Mouse (Mus musculus): ENCODE results near the gene Ar. TPM values are rescaled to one million over a fixed set of nuclear protein-coding genes. Genes with fewer than 3 reads are reported as not detected.

The Ar gene
- polyA plus RNA-seq, 1 experiment from 2014 or later, result 0.03 TPM

- Histone ChIP-seq H3K27ac (no peak overlapping the region), H3K36me3 (no peaks in the 10 kb centered on the region), H3K9me3 (no peaks in the 10 kb centered on the region), H3K4me1 (no peaks in the 10 kb centered on the region), H3K4me3 (no peak overlapping the region), H3K27me3 (ENCODE audit: insufficient read depth, poor library complexity, severe bottlenecking) (no peaks in the 10 kb centered on the region)
- 52% methylated on average over 1 of the region's 1 CpGs for WGBS
- DNase-seq (ENCODE audit: low spot score), result no peak
These were observed 143.2 kb downstream of the Ar start for GRCm38 (mm10) chrX:98291763-98292162.

- no peaks in the 10 kb centered on the region for H3K27me3 ChIP-seq (ENCODE audit: insufficient read depth, poor library complexity, severe bottlenecking)
- no peaks in the 10 kb centered on the region for H3K4me1 ChIP-seq
- no peak overlapping the region for H3K4me3 ChIP-seq
- H3K9me3 ChIP-seq, result no peaks in the 10 kb centered on the region
- 55% methylated on average over 4 of the region's 4 CpGs for WGBS
- H3K36me3 ChIP-seq, result no peaks in the 10 kb centered on the region
- H3K27ac ChIP-seq, result no peak overlapping the region
- no peak for DNase-seq (ENCODE audit: low spot score)
These were observed 152.1 kb downstream of the Ar start for GRCm38 (mm10) chrX:98300685-98301084.

- DNase-seq (ENCODE audit: low spot score), result no peak
- H3K27me3 ChIP-seq (ENCODE audit: insufficient read depth, poor library complexity, severe bottlenecking), result no peaks in the 10 kb centered on the region
- no peaks in the 10 kb centered on the region for H3K9me3 ChIP-seq
- H3K4me1 ChIP-seq, result no peaks in the 10 kb centered on the region
- no peak overlapping the region for H3K27ac ChIP-seq
- no peak overlapping the region for H3K4me3 ChIP-seq
- 56% methylated on average over 2 of the region's 2 CpGs for WGBS
- no peaks in the 10 kb centered on the region for H3K36me3 ChIP-seq
These were observed 153.4 kb downstream of the Ar start for GRCm38 (mm10) chrX:98301924-98302323.

- H3K4me1 ChIP-seq, result no peaks in the 10 kb centered on the region
- no peaks in the 10 kb centered on the region for H3K27me3 ChIP-seq (ENCODE audit: insufficient read depth, poor library complexity, severe bottlenecking)
These were observed 167.4 kb downstream of the Ar start for GRCm38 (mm10) chrX:98315961-98316360.

GRCm38 (mm10) chrX:98317483-98317882 lies 168.9 kb downstream of the Ar start:
- no peaks in the 10 kb centered on the region for H3K27me3 ChIP-seq (ENCODE audit: insufficient read depth, poor library complexity, severe bottlenecking)
- H3K4me3 ChIP-seq, result no peak overlapping the region
- H3K27ac ChIP-seq, result no peak overlapping the region
- no peaks in the 10 kb centered on the region for H3K4me1 ChIP-seq
- H3K36me3 ChIP-seq, result no peaks in the 10 kb centered on the region
- DNase-seq (ENCODE audit: low spot score), result no peak
- no peaks in the 10 kb centered on the region for H3K9me3 ChIP-seq

More at GRCm38 (mm10) chrX:98315961-98316360, 167.4 kb downstream of the Ar start:
- Histone ChIP-seq H3K36me3 (no peaks in the 10 kb centered on the region), H3K4me3 (no peak overlapping the region), H3K27ac (no peak overlapping the region), H3K9me3 (no peaks in the 10 kb centered on the region)
- 90% methylated on average over 3 of the region's 3 CpGs for WGBS
- no peak for DNase-seq (ENCODE audit: low spot score)

GRCm38 (mm10) chrX:98323105-98323504 lies 174.5 kb downstream of the Ar start:
- no peaks in the 10 kb centered on the region for H3K4me1 ChIP-seq
- no peak overlapping the region for H3K27ac ChIP-seq
- H3K9me3 ChIP-seq, result no peaks in the 10 kb centered on the region
- no peak overlapping the region for H3K4me3 ChIP-seq
- H3K27me3 ChIP-seq (ENCODE audit: insufficient read depth, poor library complexity, severe bottlenecking), result no peaks in the 10 kb centered on the region
- no peaks in the 10 kb centered on the region for H3K36me3 ChIP-seq
- no peak for DNase-seq (ENCODE audit: low spot score)
- WGBS, result 80% methylated on average over 2 of the region's 2 CpGs

GRCm38 (mm10) chrX:98347481-98347880 lies 198.9 kb downstream of the Ar start:
- H3K27me3 ChIP-seq (ENCODE audit: insufficient read depth, poor library complexity, severe bottlenecking), result no peaks in the 10 kb centered on the region
- 78% methylated on average over 1 of the region's 1 CpGs for WGBS
- H3K4me1 ChIP-seq, result no peaks in the 10 kb centered on the region
- H3K27ac ChIP-seq, result no peak overlapping the region
- H3K4me3 ChIP-seq, result no peak overlapping the region
- H3K9me3 ChIP-seq, result no peaks in the 10 kb centered on the region
- no peak for DNase-seq (ENCODE audit: low spot score)
- H3K36me3 ChIP-seq, result no peaks in the 10 kb centered on the region

- WGBS, result 43% methylated on average over 4 of the region's 4 CpGs
- H3K36me3 ChIP-seq, result no peaks in the 10 kb centered on the region
- no peak for DNase-seq (ENCODE audit: low spot score)
These were observed 199.5 kb downstream of the Ar start for GRCm38 (mm10) chrX:98348036-98348435.

More at GRCm38 (mm10) chrX:98348036-98348435, 199.5 kb downstream of the Ar start:
- Histone ChIP-seq H3K27me3 (ENCODE audit: insufficient read depth, poor library complexity, severe bottlenecking) (no peaks in the 10 kb centered on the region), H3K27ac (no peak overlapping the region), H3K4me3 (no peak overlapping the region), H3K9me3 (no peaks in the 10 kb centered on the region), H3K4me1 (no peaks in the 10 kb centered on the region)

Measured in heart, embryonic 10.5 days (tissue).